Mouse (Mus musculus) embryonic facial prominence, embryonic 13.5 days (tissue): Measurements from ENCODE around the gene Mettl5. TPM values are rescaled to one million over a fixed set of nuclear protein-coding genes. Genes with fewer than 3 reads are reported as not detected.
A peak's percentile ranks its signal among the peaks of the same experiment; 100 is the strongest.
"Not testable (repeated sequence)": the region's sequence is repeated elsewhere in the genome, so short reads cannot be mapped to it uniquely, and the experiment has no call there.

Experiments
- ATAC-seq: fragments of 200-750 bp; cut with Nextera tagmentation; 2 replicates; pipeline ENCODE4 v1.8.0; 2017; ENCODE audit warnings: low read depth; ENCODE audit not compliant: insufficient number of reproducible peaks, insufficient read depth, low FRiP score, low TSS enrichment
- H3K27ac ChIP-seq: fragments of 300-500 bp; sonication (generic); 2 replicates; pipeline ENCODE4 v1.5.1; 2015; ENCODE audit warnings: moderate library complexity, mild to moderate bottlenecking, inconsistent platforms
- H3K27me3 ChIP-seq: fragments of 300-500 bp; sonication (generic); 2 replicates; pipeline ENCODE4 v1.6.1; 2015; ENCODE audit warnings: mild to moderate bottlenecking, inconsistent platforms
- H3K36me3 ChIP-seq: fragments of 300-500 bp; sonication (generic); 2 replicates; pipeline ENCODE4 v1.6.1; 2015; ENCODE audit warnings: mild to moderate bottlenecking, inconsistent platforms
- H3K4me1 ChIP-seq: fragments of 300-500 bp; sonication (generic); 2 replicates; pipeline ENCODE4 v1.6.1; 2015; ENCODE audit warnings: inconsistent platforms
- H3K4me2 ChIP-seq: fragments of 300-500 bp; sonication (generic); 2 replicates; pipeline ENCODE4 v1.6.1; 2015; ENCODE audit warnings: moderate library complexity, mild to moderate bottlenecking, inconsistent platforms
- H3K4me3 ChIP-seq: fragments of 300-500 bp; sonication (generic); 2 replicates; pipeline ENCODE4 v1.5.1; 2015; ENCODE audit warnings: mild to moderate bottlenecking, inconsistent platforms
- H3K9ac ChIP-seq: fragments of 300-500 bp; sonication (generic); 2 replicates; pipeline ENCODE4 v1.6.1; 2015; ENCODE audit warnings: mild to moderate bottlenecking, inconsistent platforms
- H3K9me3 ChIP-seq: fragments of 300-500 bp; sonication (generic); 2 replicates; pipeline ENCODE4 v1.6.1; 2016; ENCODE audit warnings: inconsistent platforms
- WGBS: fragments of 180-500 bp; shearing (Covaris S2); methylation state at CpG from one replicate; pipeline ENCODE4 v1.1.7; 2015; ENCODE audit warnings: mixed read lengths; 5-methylcytosine and 5-hydroxymethylcytosine counted together
- polyA plus RNA-seq: library from polyadenylated mRNA; unstranded; fragments of >200 nt; fragmentation: Nextera tagmentation; extraction: Ambion mirVana; gene quantifications from 2 replicates; pipeline ENCODE4 v1.2.1, GENCODE M21; 2015

Mettl5 gene
- polyA plus RNA-seq: 41.1 and 45.6 TPM in 2 replicates

DNA sequence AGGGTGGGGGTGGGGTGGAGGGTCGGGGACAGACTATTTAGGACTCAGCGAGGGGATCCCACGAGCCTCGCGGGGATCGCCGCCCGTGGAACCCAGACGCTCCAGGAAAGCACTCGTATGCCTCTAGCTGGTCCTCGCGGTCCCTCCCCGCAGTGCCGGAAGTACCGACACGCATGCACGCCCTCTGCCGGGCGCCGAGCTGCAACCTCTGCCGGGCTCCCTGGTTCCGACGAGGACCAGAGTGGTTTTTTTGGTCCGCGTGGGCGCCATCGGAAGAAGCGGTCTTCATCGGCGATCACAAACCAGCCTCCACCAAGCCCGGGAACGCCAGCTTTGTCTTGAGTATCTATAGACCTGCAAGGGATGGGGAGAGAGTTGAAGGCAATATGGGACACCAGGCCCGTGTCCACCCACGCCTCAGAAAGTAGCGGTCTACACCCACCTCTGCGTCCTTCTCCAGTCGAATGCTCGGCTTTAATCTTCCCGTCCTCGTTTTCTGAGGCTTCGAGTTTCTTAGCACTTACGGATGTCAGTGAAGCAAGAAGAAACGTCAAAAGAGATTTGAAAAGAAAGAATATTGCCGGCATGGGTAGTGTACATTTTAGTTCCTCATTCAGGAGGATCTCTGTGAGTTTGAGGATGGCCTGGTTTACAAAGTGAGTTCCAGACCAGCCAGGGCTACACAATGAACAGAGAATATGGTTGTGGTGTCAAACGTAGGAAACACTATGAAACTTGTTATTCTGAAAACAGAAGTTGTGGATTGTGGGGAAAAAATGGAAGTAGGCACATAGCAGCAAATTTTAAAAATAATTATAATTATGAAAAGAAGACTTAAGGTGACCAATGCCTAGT lies at the start of gene Mettl5:
Gene Mettl5 (minus strand): TSS at position 165 of the 855 bp plus-strand sequence.
- H3K4me1 ChIP-seq: peaks cover 6% of the 10 kb centered on the region; the same call in 1 of the 2 replicates
- no peaks in the 10 kb centered on the region for H3K27me3 ChIP-seq
- peak within 1 kb of the TSS; percentile 87 for H3K9ac ChIP-seq
- H3K36me3 ChIP-seq: 0 out of 2 replicates have a peak, but pooled peaks cover 4% of the 10 kb centered on the region
- peak within 1 kb of the TSS; percentile 65 for H3K4me3 ChIP-seq
- H3K4me2 ChIP-seq: peak within 1 kb of the TSS; percentile 62
- WGBS: 2% methylated on average over 45 of the region's 45 CpGs
- ATAC-seq: peak; percentile 95
- H3K9me3 ChIP-seq: no peaks in the 10 kb centered on the region
- H3K27ac ChIP-seq: peak within 1 kb of the TSS; percentile 87

DNA sequence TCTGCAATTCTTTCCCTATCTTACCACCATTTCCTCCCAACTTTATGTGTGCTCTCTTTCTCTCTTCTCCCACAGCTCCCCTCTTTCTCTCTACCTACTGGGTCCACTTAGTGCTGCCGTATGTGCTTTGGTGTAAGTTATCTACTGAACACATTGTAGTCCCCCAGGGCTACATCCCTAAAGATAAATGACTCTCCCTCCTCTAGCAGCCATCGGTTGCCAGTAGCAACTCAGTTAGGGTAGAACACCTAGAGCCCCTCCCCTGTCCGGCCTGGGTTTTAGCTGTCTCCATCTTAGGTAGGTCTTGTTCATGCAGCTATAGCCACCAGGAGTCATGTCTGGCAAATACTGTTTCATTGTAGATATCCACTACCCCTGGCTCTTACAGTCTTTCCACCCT lies 39.5 kb upstream of the Mettl5 start:
- H3K27ac ChIP-seq: no peak overlapping the region
- H3K9me3 ChIP-seq: no peaks in the 10 kb centered on the region
- H3K4me1 ChIP-seq: no peaks in the 10 kb centered on the region
- WGBS: 87% methylated on average over 3 of the region's 3 CpGs
- H3K27me3 ChIP-seq: no peaks in the 10 kb centered on the region
- no peak overlapping the region for H3K9ac ChIP-seq
- no peak overlapping the region for H3K4me3 ChIP-seq
- no peak for ATAC-seq
- H3K4me2 ChIP-seq: no peak overlapping the region
- peaks cover 32% of the 10 kb centered on the region for H3K36me3 ChIP-seq

DNA sequence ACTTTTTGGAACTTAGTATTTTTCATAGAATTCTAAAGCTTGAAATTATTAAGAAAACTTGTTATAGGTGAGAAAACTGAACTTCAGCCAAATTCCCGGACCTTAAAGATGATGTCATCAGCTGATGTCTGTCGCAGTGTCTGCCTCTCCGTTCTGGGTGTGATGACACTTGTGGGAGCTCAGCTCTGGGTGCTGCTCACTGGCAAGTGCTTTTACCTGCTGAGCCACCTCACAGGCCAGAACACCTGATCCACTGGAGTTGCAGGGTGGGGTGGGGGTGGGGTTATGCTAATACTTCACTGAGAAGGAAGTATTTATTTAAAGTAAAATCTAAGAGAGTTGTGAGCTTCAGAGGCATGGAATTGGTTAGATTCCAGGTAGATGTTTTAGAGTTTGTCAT lies 31.9 kb upstream of the Mettl5 start:
- Histone ChIP-seq H3K36me3 (peaks cover 46% of the 10 kb centered on the region), H3K9ac (no peak overlapping the region), H3K27me3 (no peaks in the 10 kb centered on the region), H3K4me1 (no peaks in the 10 kb centered on the region), H3K4me2 (no peak overlapping the region), H3K4me3 (no peak overlapping the region), H3K27ac (no peak overlapping the region), H3K9me3 (no peaks in the 10 kb centered on the region)
- no peak for ATAC-seq
- 89% methylated on average over 3 of the region's 3 CpGs for WGBS

DNA sequence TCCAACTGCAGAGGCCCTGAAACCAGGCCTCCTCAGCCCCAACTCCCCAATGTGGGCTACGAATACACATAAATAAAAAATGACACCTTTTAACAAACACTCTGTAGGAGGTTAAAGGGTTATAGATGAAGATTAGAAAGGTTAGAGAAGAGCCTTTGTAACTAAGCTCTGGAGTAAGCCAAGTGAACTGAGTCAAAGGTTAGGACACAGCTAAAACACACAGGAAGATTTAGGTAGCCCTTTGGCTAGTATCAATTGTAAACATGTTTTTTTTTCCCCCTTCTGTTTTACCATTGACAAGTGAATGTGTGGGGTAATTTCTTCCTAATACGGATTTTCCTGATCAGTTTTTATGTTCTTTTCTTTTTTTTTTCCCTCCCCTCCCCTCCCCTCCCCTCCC lies 27.4 kb upstream of the Mettl5 start:
- Histone ChIP-seq H3K27me3 (no peaks in the 10 kb centered on the region), H3K9me3 (no peaks in the 10 kb centered on the region), H3K4me2 (no peak overlapping the region), H3K9ac (no peak overlapping the region), H3K36me3 (peaks cover 22% of the 10 kb centered on the region), H3K4me1 (no peaks in the 10 kb centered on the region), H3K4me3 (no peak overlapping the region), H3K27ac (no peak overlapping the region)
- whole genome bisulfite sequencing: 63% methylated on average over 2 of the region's 2 CpGs
- no peak for ATAC-seq

DNA sequence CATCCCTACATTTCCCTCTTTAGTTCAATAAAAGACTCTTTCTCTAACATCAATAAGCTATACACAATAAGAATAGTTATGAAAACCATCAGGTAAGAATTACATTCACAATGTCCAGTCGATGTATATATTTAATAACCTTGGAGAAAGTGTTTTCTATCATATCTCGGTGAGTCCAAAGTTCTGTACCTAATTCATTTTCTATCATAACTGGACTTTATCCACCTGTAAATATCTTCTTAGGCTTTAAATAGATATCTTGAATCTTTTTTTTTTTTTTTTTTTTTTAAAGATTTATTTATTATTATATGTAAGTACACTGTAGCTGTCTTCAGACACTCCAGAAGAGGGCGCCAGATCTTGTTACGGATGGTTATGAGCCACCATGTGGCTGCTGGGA lies 22.0 kb upstream of the Mettl5 start:
- H3K27ac ChIP-seq, H3K27me3 ChIP-seq, H3K4me1 ChIP-seq, H3K9me3 ChIP-seq, H3K9ac ChIP-seq, H3K4me2 ChIP-seq, ATAC-seq, H3K36me3 ChIP-seq, H3K4me3 ChIP-seq: not testable (repeated sequence)
- WGBS: 87% methylated on average over 4 of the region's 4 CpGs

DNA sequence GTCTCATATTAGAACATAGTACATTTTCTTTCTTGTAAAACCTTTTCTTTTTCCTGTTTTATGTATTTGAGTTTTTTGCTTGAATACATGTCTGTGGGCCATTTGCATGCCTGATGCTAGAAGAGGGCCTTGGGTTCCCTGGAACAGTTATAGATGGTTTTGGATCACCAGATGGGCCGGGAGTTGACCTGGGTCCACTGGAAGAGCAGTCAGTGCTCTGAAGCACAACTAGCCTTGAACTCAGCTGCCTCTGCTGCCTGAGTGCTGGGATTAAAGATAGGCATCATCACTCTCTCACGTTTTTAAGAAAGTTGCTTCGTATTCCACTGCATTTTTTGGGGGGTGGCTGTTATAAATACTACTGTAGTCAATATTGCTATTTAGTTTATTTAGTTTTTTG lies 18.1 kb upstream of the Mettl5 start:
- no peak for ATAC-seq
- 95% methylated on average over 3 of the region's 3 CpGs for WGBS
- Histone ChIP-seq H3K9ac (no peak overlapping the region), H3K27ac (no peak overlapping the region), H3K27me3 (no peaks in the 10 kb centered on the region), H3K9me3 (no peaks in the 10 kb centered on the region), H3K36me3 (peaks cover 17% of the 10 kb centered on the region; the same call in 1 of the 2 replicates), H3K4me1 (peaks cover 14% of the 10 kb centered on the region), H3K4me2 (no peak overlapping the region), H3K4me3 (no peak overlapping the region)

DNA sequence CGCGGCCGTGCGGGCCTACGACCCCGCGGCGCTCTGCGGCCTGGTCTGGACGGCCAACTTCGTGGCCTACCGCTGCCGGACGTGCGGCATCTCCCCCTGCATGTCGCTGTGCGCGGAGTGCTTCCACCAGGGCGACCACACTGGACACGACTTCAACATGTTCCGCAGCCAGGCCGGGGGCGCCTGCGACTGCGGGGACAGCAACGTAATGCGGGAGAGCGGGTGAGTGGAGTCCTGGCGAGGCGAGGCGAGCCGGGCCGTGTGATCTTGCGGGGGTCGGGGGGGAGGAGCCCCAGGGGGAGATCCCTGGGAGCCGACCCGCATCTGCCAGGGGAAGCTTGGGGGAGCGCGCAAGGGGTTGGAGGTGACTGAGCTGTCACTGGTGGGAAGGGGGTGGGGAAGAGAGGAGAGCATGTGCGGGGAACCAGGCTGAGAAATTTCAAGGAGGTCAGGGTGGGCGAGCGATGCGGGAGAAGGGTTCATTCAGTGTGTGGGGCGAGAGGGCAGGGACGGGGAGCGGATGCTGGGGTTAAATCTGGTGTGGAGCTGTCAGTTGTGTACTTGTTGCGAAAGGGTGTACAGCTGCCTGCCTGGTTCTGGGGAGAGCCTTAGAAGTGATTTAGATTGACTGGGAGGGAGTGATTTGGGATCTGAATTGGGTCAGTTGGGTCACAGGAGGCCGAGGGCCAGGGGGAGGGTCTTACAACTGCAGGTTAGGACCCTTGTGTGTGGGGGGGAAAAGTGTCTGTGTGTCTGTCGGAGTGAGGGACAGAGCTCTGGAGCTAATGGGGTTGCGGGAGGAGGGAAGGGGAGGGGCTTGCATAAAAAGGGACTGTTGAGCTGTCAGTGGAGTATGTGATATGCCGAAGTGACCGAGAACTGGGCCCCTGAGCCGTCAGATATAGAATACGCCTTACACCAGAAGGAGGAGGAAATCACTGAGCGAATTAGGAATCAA lies 12.5 kb upstream of the Mettl5 start:
- peak; percentile 64 for ATAC-seq
- no peaks in the 10 kb centered on the region for H3K9me3 ChIP-seq
- peaks cover 17% of the 10 kb centered on the region for H3K4me1 ChIP-seq
- H3K36me3 ChIP-seq: peaks cover 13% of the 10 kb centered on the region; the same call in 1 of the 2 replicates
- H3K4me3 ChIP-seq: peak overlapping the region; percentile 99
- under 1% methylated on average over 55 of the region's 55 CpGs for WGBS
- H3K27ac ChIP-seq: peak overlapping the region; percentile 93
- peak overlapping the region; percentile 95 for H3K4me2 ChIP-seq
- no peaks in the 10 kb centered on the region for H3K27me3 ChIP-seq
- peak overlapping the region; percentile 100 for H3K9ac ChIP-seq

DNA sequence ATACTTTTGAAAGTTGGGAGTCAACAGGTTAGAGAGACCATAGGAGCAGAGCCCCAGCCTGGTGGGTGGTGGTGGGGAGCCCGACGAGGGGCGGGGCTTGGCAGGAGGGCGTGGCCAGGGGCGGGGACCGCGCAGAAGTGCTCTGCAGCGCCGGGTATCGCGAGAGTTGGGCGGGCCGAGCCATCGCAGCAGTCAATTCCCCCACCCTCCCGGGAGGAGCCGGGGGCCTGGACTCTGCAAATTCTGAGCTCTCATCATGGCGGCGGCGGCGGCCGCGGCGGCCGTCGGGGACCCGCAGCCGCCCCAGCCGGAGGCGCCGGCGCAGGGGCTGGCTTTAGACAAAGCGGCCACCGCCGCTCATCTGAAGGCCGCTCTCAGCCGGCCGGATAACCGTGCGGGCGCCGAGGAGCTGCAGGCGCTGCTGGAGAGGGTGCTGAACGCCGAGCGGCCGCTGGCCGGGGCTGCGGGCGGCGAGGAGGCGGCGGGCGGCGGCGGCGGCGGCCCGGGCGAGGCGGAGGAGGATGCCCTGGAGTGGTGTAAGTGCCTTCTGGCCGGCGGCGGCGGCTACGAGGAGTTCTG lies 11.7 kb upstream of the Mettl5 start, which contains the start of gene Ubr3:
Gene Ubr3 (plus strand): TSS at position 208 of the 579 bp plus-strand sequence.
- H3K4me1 ChIP-seq: peaks cover 17% of the 10 kb centered on the region
- H3K9ac ChIP-seq: peak within 1 kb of the TSS; percentile 100
- H3K27me3 ChIP-seq: no peaks in the 10 kb centered on the region
- peaks cover 12% of the 10 kb centered on the region; the same call in 1 of the 2 replicates for H3K36me3 ChIP-seq
- peak within 1 kb of the TSS; percentile 95 for H3K4me2 ChIP-seq
- peak; percentile 97 for ATAC-seq
- H3K27ac ChIP-seq: peak within 1 kb of the TSS; percentile 93
- WGBS: under 1% methylated on average over 65 of the region's 65 CpGs
- H3K9me3 ChIP-seq: no peaks in the 10 kb centered on the region
- peak within 1 kb of the TSS; percentile 99 for H3K4me3 ChIP-seq

DNA sequence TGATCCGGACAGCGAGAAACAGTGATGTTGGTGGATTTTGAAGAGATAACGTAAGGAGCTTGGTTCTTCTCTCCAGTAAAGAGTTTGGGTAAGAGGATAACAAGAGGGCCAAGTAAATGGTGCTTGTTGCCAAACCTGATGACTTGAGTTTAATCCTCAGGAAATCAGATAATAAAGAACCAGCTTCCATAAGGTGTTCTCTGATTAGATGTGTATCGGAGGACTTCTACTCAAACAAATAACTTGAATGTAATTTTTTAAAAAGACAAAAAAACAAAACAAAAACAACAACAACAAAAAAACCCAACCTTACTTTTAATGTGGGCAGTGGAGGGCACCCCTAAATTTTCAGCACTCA lies 10.8 kb upstream of the Mettl5 start:
- no peak overlapping the region for H3K9ac ChIP-seq

DNA sequence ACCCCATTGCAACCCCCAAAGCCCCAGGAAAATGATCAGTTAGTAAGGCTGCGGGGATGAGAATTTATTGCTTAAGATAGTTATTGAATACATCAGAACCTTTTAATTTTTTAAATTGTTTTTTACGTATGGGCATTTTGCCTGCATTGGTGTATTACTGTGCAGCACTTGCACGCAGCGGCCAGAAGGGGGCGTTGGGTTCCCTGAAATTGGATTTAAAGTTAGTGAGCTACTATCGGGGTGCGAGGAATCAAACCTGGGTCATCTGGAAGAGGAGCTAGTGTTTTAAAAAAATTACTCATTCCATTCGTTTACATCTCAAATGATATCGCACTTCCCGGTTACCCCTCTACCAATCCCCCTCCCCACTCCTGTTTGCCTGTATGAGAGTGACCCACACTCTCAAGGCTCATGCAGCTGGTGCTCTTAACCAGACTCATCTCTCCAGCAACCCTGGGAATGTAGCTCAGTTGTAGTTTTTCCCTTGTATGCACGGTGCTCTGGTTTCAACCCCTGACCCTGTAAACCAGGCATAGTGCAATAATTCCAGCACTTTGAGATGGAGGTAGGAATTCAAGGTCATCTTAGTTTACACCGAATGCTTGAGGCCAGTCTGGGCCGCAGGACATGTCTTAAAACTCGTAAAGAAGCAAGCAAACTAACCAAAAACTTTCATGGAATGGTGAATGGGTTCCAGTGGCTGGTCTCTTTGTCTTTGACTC lies 10.2 kb upstream of the Mettl5 start:
- no peaks in the 10 kb centered on the region for H3K27me3 ChIP-seq
- no peaks in the 10 kb centered on the region for H3K9me3 ChIP-seq
- H3K4me3 ChIP-seq: no peak overlapping the region
- peaks cover 17% of the 10 kb centered on the region for H3K4me1 ChIP-seq
- no peak overlapping the region for H3K9ac ChIP-seq
- H3K4me2 ChIP-seq: no peak overlapping the region
- 62% methylated on average over 14 of the region's 14 CpGs for WGBS
- no peak overlapping the region for H3K27ac ChIP-seq
- ATAC-seq: no peak
- no peaks in the 10 kb centered on the region for H3K36me3 ChIP-seq

More for the DNA sequence above, 10.8 kb upstream of the Mettl5 start:
- 93% methylated on average over 4 of the region's 4 CpGs for WGBS
- H3K9me3 ChIP-seq: no peaks in the 10 kb centered on the region
- no peak overlapping the region for H3K4me3 ChIP-seq
- H3K4me2 ChIP-seq: no peak overlapping the region
- no peak for ATAC-seq
- no peaks in the 10 kb centered on the region for H3K27me3 ChIP-seq
- H3K36me3 ChIP-seq: peaks cover 4% of the 10 kb centered on the region; the same call in 1 of the 2 replicates
- H3K4me1 ChIP-seq: peaks cover 17% of the 10 kb centered on the region
- H3K27ac ChIP-seq: no peak overlapping the region

DNA sequence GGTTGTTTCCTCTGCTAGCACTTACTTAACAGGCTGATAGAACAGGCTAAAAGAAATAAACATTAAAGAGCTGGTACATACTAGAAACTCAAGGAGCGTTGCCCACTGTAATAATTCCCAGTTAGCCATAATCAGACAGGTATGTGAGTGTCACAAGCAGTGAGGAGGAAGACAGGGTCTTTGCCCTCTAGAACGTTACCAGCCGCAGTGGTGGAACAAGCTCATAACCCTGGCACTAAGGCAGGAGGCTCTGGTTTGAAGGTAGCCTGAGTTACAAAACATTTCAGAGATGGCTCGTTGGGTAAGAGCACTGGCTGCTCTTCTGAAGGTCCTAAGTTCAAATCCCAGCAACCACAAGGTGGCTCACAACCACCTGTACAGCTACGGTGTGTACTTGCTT lies 8.5 kb upstream of the Mettl5 start:
- 79% methylated on average over 5 of the region's 5 CpGs for WGBS
- no peaks in the 10 kb centered on the region for H3K27me3 ChIP-seq
- H3K36me3 ChIP-seq: no peaks in the 10 kb centered on the region
- no peak overlapping the region for H3K4me3 ChIP-seq
- no peak overlapping the region for H3K4me2 ChIP-seq
- H3K27ac ChIP-seq: no peak overlapping the region
- H3K4me1 ChIP-seq: peaks cover 9% of the 10 kb centered on the region
- no peaks in the 10 kb centered on the region for H3K9me3 ChIP-seq
- no peak for ATAC-seq
- H3K9ac ChIP-seq: no peak overlapping the region
